Mouse (Mus musculus) heart, adult 2 months (tissue): Measurements from ENCODE around the gene Commd4.
A peak's percentile ranks its signal among the peaks of the same experiment; 100 is the strongest.

Experiments used
- CTCF ChIP-seq: fragments of 200-600 bp; IDR thresholded peaks from 2 replicates; pipeline ENCODE4 v1.8.1; 2022; ENCODE audit warnings: antibody characterized with exemption, mild to moderate bottlenecking, moderate library complexity
- EP300 ChIP-seq: fragments of 200-500 bp; IDR thresholded peaks from 2 replicates; pipeline ENCODE4 v1.6.1; 2011; ENCODE audit warnings: low read depth, low read length, control low read depth; ENCODE audit not compliant: insufficient read depth

DNA sequence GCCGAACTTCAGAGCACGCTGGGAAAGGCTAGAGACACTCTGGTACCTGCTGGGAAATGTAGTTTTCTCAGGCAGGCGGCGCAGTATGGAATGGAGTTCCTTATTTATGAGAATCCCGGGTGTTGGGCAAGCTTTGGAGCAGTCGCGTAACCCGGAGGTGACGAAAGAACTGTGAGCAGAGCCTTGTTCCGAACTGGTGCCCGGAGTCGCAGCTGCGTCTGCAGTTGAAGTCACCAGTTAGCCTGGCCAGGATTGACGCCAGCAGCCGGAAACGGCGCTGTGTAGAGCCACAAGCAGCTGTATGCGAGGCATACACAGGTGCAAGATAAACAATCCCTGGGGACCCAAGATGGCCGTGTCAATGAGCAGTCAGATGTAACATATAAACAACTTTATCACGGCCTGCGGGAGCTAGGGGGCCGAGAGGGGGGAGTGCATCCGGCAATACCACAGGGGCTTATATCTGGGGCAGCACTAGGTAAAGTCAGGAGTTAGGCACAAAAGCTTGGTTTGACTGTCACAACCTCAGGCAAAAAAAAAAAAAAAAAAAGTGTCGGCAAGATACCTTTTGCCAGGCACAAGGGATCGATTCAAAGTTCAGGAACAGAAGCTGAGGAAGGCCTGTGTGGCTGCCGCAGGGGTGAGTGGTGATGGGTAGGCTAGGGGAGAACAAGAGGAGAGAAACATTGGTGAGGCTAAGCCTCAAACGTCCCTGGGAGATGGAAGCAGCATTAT lies 9.8 kb downstream of the Commd4 start, which contains the start of gene Neil1:
- TF ChIP-seq EP300 (peak; percentile 78; the same call in 1 of the 2 replicates), CTCF (peak; percentile 40)
